Mouse (Mus musculus) midbrain, postnatal 0 days (tissue): Measurements from ENCODE around the gene Toe1. TPM values are rescaled to one million over a fixed set of nuclear protein-coding genes. Genes with fewer than 3 reads are reported as not detected.
A peak's percentile ranks its signal among the peaks of the same experiment; 100 is the strongest.

ENCODE experiments used
- ATAC-seq: fragments of 200-750 bp; cut with Nextera tagmentation; 2 replicates; pipeline ENCODE4 v1.8.0; 2017; ENCODE audit warnings: moderate number of reproducible peaks, mild to moderate bottlenecking, moderate TSS enrichment, moderate library complexity; ENCODE audit not compliant: low FRiP score
- DNase-seq: peaks from one replicate; pipeline ENCODE4 v3.0.0-alpha.2; 2015; ENCODE audit warnings: low spot score
- H3K27ac ChIP-seq: fragments of 300-500 bp; sonication (generic); 2 replicates; pipeline ENCODE4 v1.5.1; 2014; ENCODE audit warnings: low read depth, mild to moderate bottlenecking, low read length, mixed read lengths
- H3K27me3 ChIP-seq: fragments of 300-500 bp; sonication (generic); 2 replicates; pipeline ENCODE4 v1.6.1; 2014; ENCODE audit warnings: low read length, control low read depth, mixed read lengths; ENCODE audit not compliant: insufficient read depth
- H3K36me3 ChIP-seq: fragments of 300-500 bp; sonication (generic); 2 replicates; pipeline ENCODE4 v1.6.1; 2014; ENCODE audit warnings: low read length, control low read depth, mixed read lengths; ENCODE audit not compliant: insufficient read depth
- H3K4me1 ChIP-seq: fragments of 300-500 bp; sonication (generic); 2 replicates; pipeline ENCODE4 v1.6.1; 2014; ENCODE audit warnings: mild to moderate bottlenecking, control low read depth, antibody characterized with exemption, low read length, mixed read lengths; ENCODE audit not compliant: insufficient read depth
- H3K4me2 ChIP-seq: fragments of 300-500 bp; sonication (generic); 2 replicates; pipeline ENCODE4 v1.6.1; 2014; ENCODE audit warnings: low read depth, mild to moderate bottlenecking, low read length, mixed read lengths; ENCODE audit not compliant: poor library complexity, severe bottlenecking
- H3K4me3 ChIP-seq: fragments of 300-500 bp; sonication (generic); 2 replicates; pipeline ENCODE4 v1.5.1; 2014; ENCODE audit warnings: low read depth, mild to moderate bottlenecking, low read length, moderate library complexity
- H3K9ac ChIP-seq: fragments of 300-500 bp; sonication (generic); replicated peaks from 2 replicates; pipeline ENCODE4 v1.6.1; 2014; ENCODE audit warnings: mild to moderate bottlenecking, low read length, moderate library complexity, mixed read lengths; ENCODE audit not compliant: poor library complexity, severe bottlenecking
- H3K9me3 ChIP-seq: fragments of 300-500 bp; sonication (generic); 2 replicates; pipeline ENCODE4 v1.6.1; 2016; ENCODE audit warnings: low read length, control low read depth
- CTCF ChIP-seq: IDR thresholded peaks from 2 replicates; pipeline ENCODE4 v1.5.1; 2016; ENCODE audit warnings: antibody characterized with exemption, mild to moderate bottlenecking
- WGBS: fragments of 180-500 bp; shearing (Covaris S2); extraction: QIAGEN DNeasy Blood & Tissue Kit; methylation state at CpG from one replicate; pipeline ENCODE4 v1.1.7; 2014; 5-methylcytosine and 5-hydroxymethylcytosine counted together
- polyA plus RNA-seq: library from polyadenylated mRNA; unstranded; fragments of >200 nt; fragmentation: Nextera tagmentation; extraction: Ambion mirVana; gene quantifications from 2 replicates; pipeline ENCODE4 v1.2.1, GENCODE M21; 2015
- total RNA-seq: library from RNA; depleted of rRNA; stranded (reverse); fragments of >200 nt; gene quantifications from 2 replicates; pipeline ENCODE4 v1.2.3, GENCODE M21; 2014

Toe1 gene
- total and polyA plus RNA-seq, 2 experiments from 2014 or later: 22.5 to 42.9 TPM

- Histone ChIP-seq H3K4me2 (peak overlapping the region; percentile 58), H3K4me3 (peak overlapping the region; percentile 39), H3K4me1 (no peaks in the 10 kb centered on the region; the same call in 1 of the 2 replicates), H3K9ac (peak overlapping the region; percentile 48; the same call in 1 of the 2 replicates), H3K9me3 (no peaks in the 10 kb centered on the region), H3K27me3 (peaks cover 4% of the 10 kb centered on the region; the same call in 1 of the 2 replicates), H3K27ac (no peak overlapping the region), H3K36me3 (peaks cover 4% of the 10 kb centered on the region; the same call in 1 of the 2 replicates)
- under 1% methylated on average over 49 of the region's 51 CpGs for WGBS
- ATAC-seq (peak; percentile 51), DNase-seq (peak; percentile 56)
- TF ChIP-seq CTCF: peak; percentile 55
Observed at GRCm38 (mm10) chr4:116820902-116821693, 13.7 kb upstream of the Toe1 start.

DNA sequence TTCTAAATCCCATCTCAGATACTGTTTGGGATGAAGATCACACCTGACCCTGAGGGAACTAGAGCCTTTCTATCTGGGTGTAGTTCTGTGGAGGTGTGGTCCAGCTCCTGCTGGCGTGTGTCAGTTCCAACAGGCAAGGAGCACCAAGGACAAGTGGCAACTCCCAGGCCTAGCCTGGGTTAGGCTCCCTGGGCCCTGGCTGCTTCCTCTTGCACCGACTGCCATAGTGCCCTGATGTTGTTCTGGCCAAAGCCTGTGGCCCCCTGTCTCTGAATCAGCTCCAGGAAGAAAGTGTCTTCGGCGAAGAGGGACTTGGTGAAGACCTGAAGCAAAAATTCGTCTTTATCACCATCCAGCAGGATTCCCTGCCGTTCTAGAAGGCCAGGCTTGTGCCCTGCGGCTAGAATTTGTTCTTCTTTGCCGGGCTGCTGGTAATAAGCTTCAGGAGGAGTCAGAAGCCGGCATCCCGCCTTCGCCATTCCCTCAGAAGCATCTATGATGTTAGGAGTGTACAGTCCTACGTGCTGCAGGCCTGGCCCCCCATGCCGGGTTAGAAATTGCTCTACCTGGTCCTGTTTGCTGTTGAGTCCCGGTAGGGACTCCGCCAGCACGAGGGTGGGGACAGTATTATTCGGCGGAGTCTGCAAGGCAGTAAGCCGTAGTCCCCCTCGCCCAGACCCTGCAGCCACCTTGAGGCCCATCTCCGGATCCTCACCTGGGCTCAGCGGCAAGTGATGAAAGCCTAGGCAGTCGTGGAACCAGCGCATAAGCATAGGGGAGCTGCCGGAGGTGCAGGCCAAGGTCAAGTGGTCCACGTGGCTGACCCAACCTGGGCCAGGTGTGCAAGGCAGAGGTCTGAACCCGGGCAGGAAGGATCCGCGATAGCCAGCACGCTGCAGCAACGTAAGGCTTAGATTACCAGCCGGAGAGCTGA, 12.8 kb upstream of the Toe1 start:
- H3K9me3 ChIP-seq: no peaks in the 10 kb centered on the region
- TF ChIP-seq CTCF: no peak
- H3K36me3 ChIP-seq: peaks cover 4% of the 10 kb centered on the region; the same call in 1 of the 2 replicates
- H3K27me3 ChIP-seq: peaks cover 4% of the 10 kb centered on the region; the same call in 1 of the 2 replicates
- peak overlapping the region; percentile 39 for H3K4me3 ChIP-seq
- 24% methylated on average over 30 of the region's 32 CpGs for WGBS
- DNase-seq (no peak), ATAC-seq (no peak)
- H3K27ac ChIP-seq: no peak overlapping the region
- H3K4me1 ChIP-seq: no peaks in the 10 kb centered on the region; the same call in 1 of the 2 replicates
- H3K9ac ChIP-seq: peak overlapping the region; percentile 48; the same call in 1 of the 2 replicates
- H3K4me2 ChIP-seq: peak overlapping the region; percentile 58

DNA sequence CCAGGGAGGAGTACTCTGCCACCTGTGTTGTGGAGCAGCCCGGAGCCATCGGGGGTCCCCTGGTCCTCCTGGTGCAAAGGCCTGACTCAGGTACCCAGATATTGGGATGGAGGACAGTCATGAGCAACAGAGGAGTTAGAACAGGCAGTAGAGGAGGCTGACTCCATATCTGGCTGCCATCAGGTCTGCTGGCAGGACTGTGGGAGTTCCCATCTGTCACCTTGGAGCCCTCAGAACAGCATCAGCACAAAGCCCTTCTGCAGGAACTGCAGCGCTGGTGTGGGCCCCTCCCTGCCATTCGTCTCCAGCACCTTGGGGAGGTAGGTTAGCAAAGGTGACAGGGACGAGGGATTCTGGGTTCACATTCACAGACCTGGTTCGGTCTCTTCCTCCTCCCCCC, 10.0 kb upstream of the Toe1 start:
- 94% methylated on average over 6 of the region's 6 CpGs for WGBS
- no peak overlapping the region for H3K4me2 ChIP-seq

GRCm38 (mm10) chr4:116815276-116815675, 7.8 kb upstream of the Toe1 start:
- DNase-seq (no peak), ATAC-seq (no peak)
- Histone ChIP-seq H3K9ac (no peak overlapping the region), H3K27ac (no peak overlapping the region), H3K4me1 (no peaks in the 10 kb centered on the region), H3K27me3 (no peaks in the 10 kb centered on the region), H3K4me2 (no peak overlapping the region), H3K4me3 (no peak overlapping the region), H3K36me3 (peaks cover 4% of the 10 kb centered on the region; the same call in 1 of the 2 replicates), H3K9me3 (no peaks in the 10 kb centered on the region)
- TF ChIP-seq CTCF: no peak
- 85% methylated on average over 5 of the region's 5 CpGs for WGBS

More for the DNA sequence above, 10.0 kb upstream of the Toe1 start:
- ATAC-seq (no peak), DNase-seq (no peak)
- no peak overlapping the region for H3K4me3 ChIP-seq
- H3K9ac ChIP-seq: no peak overlapping the region
- H3K9me3 ChIP-seq: no peaks in the 10 kb centered on the region
- peaks cover 4% of the 10 kb centered on the region; the same call in 1 of the 2 replicates for H3K27me3 ChIP-seq
- no peak for TF ChIP-seq CTCF
- peaks cover 4% of the 10 kb centered on the region; the same call in 1 of the 2 replicates for H3K36me3 ChIP-seq
- H3K27ac ChIP-seq: no peak overlapping the region
- no peaks in the 10 kb centered on the region; the same call in 1 of the 2 replicates for H3K4me1 ChIP-seq

GRCm38 (mm10) chr4:116811012-116811411, 3.6 kb upstream of the Toe1 start:
- H3K4me2 ChIP-seq: no peak overlapping the region
- WGBS: 82% methylated on average over 3 of the region's 3 CpGs
- H3K36me3 ChIP-seq: no peaks in the 10 kb centered on the region
- DNase-seq (no peak), ATAC-seq (no peak)
- no peak overlapping the region for H3K9ac ChIP-seq
- H3K27me3 ChIP-seq: no peaks in the 10 kb centered on the region
- H3K9me3 ChIP-seq: no peaks in the 10 kb centered on the region
- H3K27ac ChIP-seq: no peak overlapping the region
- no peak overlapping the region for H3K4me3 ChIP-seq
- H3K4me1 ChIP-seq: peaks cover 6% of the 10 kb centered on the region; the same call in 1 of the 2 replicates
- TF ChIP-seq CTCF: no peak
